Mouse (Mus musculus) bone marrow macrophage, adult 2 months (primary cell): ENCODE data around the gene Rbck1. TPM values are rescaled to one million over a fixed set of nuclear protein-coding genes. Genes with fewer than 3 reads are reported as not detected.

Experiments used
- H3K27ac ChIP-seq: 2 replicates; pipeline ENCODE4 v1.5.1; 2012; ENCODE audit warnings: low read depth, low read length; ENCODE audit not compliant: insufficient read depth
- H3K4me1 ChIP-seq: 2 replicates; pipeline ENCODE4 v1.6.1; 2012; ENCODE audit warnings: low read length; ENCODE audit not compliant: control insufficient read depth, insufficient read depth
- H3K4me3 ChIP-seq: 2 replicates; pipeline ENCODE4 v1.5.1; 2012; ENCODE audit warnings: mild to moderate bottlenecking, low read length, moderate library complexity; ENCODE audit not compliant: insufficient read depth
- CTCF ChIP-seq: IDR thresholded peaks from 2 replicates; pipeline ENCODE4 v1.5.1; 2012; ENCODE audit warnings: low read depth, mild to moderate bottlenecking, low read length, moderate library complexity
- POLR2A ChIP-seq: IDR thresholded peaks from 2 replicates; pipeline ENCODE4 v1.6.1; 2012; ENCODE audit warnings: mild to moderate bottlenecking, low read depth, low read length, borderline replicate concordance
- polyA plus RNA-seq: library from polyadenylated mRNA; stranded (reverse); fragments of >200 nt; gene quantifications from 2 replicates; pipeline ENCODE4 v1.2.4, GENCODE M21; 2012; ENCODE audit not compliant: missing spikeins, insufficient read depth, insufficient read length

Gene Rbck1
- polyA plus RNA-seq, 1 experiment = 57.2 TPM

DNA sequence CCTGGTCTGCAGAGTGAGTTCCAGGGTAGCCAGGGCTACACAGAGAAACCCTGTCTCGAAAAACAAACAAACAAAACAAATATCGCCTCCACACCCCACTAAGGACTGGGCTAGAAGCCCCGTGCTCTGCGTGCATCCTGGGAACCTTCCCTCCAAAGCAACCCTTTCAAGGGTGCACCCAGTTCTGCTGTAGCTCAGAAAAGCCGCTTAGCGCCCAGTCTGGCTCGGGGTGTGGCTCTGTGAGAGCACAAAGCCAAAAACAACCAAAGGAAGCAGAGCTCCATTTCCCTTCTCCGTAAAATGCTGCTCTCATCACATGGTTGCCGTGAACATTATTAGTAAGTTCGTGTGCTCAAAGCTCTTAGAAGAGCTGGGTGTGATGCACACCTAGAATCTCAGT is 11.9 kb upstream of the Rbck1 start:
- no peak for TF ChIP-seq CTCF
- no peak for TF ChIP-seq POLR2A
- H3K4me3 ChIP-seq = peak overlapping the region; percentile 82
- no peak overlapping the region for H3K27ac ChIP-seq
- peaks cover 23% of the 10 kb centered on the region for H3K4me1 ChIP-seq

- Histone ChIP-seq H3K27ac (no peak within 1 kb of the TSS), H3K4me1 (peaks cover 19% of the 10 kb centered on the region), H3K4me3 (peak within 1 kb of the TSS; percentile 82)
- TF ChIP-seq POLR2A (no peak), CTCF (no peak)
Measured at GRCm38 (mm10) chr2:152343329-152344213, 11.1 kb upstream of the Rbck1 start, which contains the start of gene Trib3. Gene Trib3 (minus strand): TSS chr2:152344032.

GRCm38 (mm10) chr2:152339631-152340179 is 7.3 kb upstream of the Rbck1 start:
- H3K27ac ChIP-seq = no peak overlapping the region
- no peak overlapping the region for H3K4me3 ChIP-seq
- peaks cover 6% of the 10 kb centered on the region for H3K4me1 ChIP-seq
- TF ChIP-seq POLR2A = no peak
- TF ChIP-seq CTCF = no peak

- Histone ChIP-seq H3K4me3 (no peak overlapping the region), H3K4me1 (no peaks in the 10 kb centered on the region; the same call in 1 of the 2 replicates), H3K27ac (no peak overlapping the region)
- no peak for TF ChIP-seq CTCF
- TF ChIP-seq POLR2A = no peak
Measured at GRCm38 (mm10) chr2:152338319-152338718, 5.9 kb upstream of the Rbck1 start.

- H3K27ac ChIP-seq = no peak overlapping the region
- TF ChIP-seq CTCF = no peak
- no peak for TF ChIP-seq POLR2A
- no peaks in the 10 kb centered on the region; the same call in 1 of the 2 replicates for H3K4me1 ChIP-seq
- no peak overlapping the region for H3K4me3 ChIP-seq
Measured at GRCm38 (mm10) chr2:152337591-152338212, 5.2 kb upstream of the Rbck1 start.

- H3K4me1 ChIP-seq = no peaks in the 10 kb centered on the region; the same call in 1 of the 2 replicates
- no peak for TF ChIP-seq CTCF
- no peak for TF ChIP-seq POLR2A
- no peak overlapping the region for H3K4me3 ChIP-seq
- H3K27ac ChIP-seq = no peak overlapping the region
Measured at GRCm38 (mm10) chr2:152336856-152337255, 4.4 kb upstream of the Rbck1 start.

DNA sequence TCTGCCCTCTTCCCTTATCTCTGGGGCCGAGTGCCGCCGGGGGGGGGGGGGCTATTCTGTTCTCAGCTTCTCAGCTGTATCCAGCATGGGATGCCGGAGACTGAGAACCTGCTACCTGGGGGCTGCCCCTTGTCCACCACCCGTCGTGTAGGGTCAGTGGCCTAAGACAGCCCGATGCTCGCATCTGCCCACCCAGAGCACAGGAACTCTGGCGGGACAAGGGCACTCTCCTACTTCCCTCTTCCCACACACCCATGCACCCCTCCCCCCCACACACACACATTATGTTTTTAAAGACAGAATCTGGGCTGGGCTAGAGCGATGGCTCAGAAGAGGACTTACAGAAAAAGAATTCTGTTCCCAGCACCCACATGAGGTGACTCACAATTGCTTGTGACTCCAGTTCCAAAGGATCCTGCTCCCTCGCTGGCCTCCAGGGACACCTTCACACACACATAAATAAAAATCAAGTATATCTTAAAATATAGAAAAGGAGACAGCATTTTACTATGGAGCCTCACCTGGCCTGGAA is 2.9 kb upstream of the Rbck1 start:
- Histone ChIP-seq H3K4me3 (no peak overlapping the region), H3K4me1 (peaks cover 9% of the 10 kb centered on the region), H3K27ac (no peak overlapping the region)
- no peak for TF ChIP-seq POLR2A
- no peak for TF ChIP-seq CTCF

DNA sequence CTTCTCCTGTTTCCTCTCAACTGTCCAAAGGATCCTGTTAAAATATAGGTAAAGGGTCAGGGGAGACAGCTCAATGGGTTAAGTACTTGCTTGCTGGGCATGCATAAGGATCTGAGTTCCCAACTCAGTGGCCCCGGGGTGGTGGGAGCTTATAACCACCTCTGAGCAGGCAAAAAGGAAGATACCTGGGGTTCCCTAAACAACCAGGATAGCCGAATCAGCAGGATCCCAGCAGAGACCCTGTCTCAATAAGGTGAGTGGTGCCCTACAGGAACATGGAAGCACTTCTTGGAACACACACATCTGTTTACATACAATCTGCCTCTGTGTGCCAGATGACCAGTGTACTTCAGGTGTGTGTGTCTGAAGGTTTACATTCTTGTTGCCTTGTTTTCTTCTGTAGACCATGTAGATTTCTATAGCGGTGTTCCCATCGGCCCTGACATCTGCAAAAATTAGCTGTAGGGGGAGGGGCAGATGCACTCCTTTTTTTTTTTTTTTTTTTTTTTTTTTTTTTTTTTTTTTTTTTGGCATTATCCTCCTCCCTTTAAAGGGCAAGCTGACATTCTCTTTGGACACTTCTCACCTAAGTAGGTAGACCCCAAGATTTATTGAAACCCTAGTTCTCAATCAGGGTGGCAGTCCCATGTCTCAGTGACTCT is 1.0 kb upstream of the Rbck1 start:
- TF ChIP-seq POLR2A (no peak), CTCF (no peak)
- Histone ChIP-seq H3K27ac (no peak overlapping the region), H3K4me3 (no peak overlapping the region), H3K4me1 (peaks cover 9% of the 10 kb centered on the region)

DNA sequence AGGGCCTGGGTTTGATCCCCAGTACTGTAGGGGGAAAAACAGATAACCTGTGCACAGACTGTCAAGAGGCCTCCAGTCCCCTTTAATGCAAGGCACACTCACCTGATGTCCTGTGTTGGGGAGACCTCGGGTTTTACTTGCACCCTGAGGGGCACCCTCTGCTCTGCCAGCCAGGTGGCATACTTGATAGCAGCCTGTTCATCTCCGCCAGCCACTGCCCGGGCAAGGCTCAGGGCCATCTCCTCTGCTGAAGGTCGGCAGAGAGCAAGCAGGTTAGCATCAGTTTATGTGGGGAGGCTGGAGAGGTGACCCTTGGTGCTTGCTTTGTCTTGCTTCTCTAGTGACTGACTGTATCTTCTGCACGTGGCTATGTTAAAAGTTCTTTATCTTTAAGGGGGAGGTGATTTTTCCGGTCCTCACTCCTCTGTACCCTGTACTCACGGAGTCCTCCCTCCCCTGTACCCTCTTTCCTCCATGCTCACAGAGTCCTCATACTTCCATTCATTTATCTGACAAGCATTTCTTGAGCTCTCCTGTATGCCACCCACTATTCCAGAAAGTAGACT is 1.5 kb downstream of the Rbck1 start:
- Histone ChIP-seq H3K4me3 (peak overlapping the region; percentile 95), H3K27ac (no peak overlapping the region), H3K4me1 (peaks cover 9% of the 10 kb centered on the region)
- TF ChIP-seq POLR2A (no peak), CTCF (no peak)

DNA sequence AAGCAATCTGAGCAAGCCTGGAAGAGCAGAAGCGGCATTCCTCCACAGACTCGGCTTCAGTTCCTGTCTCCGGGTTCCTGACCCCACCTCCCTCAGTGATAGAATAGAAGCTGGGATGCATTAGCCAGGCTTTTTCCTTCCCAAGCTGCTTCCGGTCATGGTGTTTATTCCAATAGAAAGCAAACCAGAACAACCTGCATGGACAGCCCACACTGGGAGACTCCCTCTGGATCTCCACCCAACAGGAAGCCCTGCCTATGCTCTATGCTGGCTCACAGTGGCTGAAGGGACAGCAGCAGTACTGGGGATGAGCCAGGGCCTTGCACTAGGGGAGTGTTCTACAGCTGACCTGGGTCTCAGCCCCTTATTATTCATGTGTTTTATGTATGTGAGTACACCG is 4.5 kb downstream of the Rbck1 start:
- H3K4me3 ChIP-seq = no peak overlapping the region
- peaks cover 9% of the 10 kb centered on the region for H3K4me1 ChIP-seq
- H3K27ac ChIP-seq = no peak overlapping the region
- no peak for TF ChIP-seq CTCF
- TF ChIP-seq POLR2A = no peak
